Mouse (Mus musculus) midbrain, postnatal 0 days (tissue): ENCODE data around the gene Bphl. TPM values are rescaled to one million over a fixed set of nuclear protein-coding genes. Genes with fewer than 3 reads are reported as not detected.
A peak's percentile ranks its signal among the peaks of the same experiment; 100 is the strongest.

Experiments used
- ATAC-seq: fragments of 200-750 bp; cut with Nextera tagmentation; 2 replicates; pipeline ENCODE4 v1.8.0; 2017; ENCODE audit warnings: moderate number of reproducible peaks, mild to moderate bottlenecking, moderate TSS enrichment, moderate library complexity; ENCODE audit not compliant: low FRiP score
- DNase-seq: peaks from one replicate; pipeline ENCODE4 v3.0.0-alpha.2; 2015; ENCODE audit warnings: low spot score
- H3K27ac ChIP-seq: fragments of 300-500 bp; sonication (generic); 2 replicates; pipeline ENCODE4 v1.5.1; 2014; ENCODE audit warnings: low read depth, mild to moderate bottlenecking, low read length, mixed read lengths
- H3K27me3 ChIP-seq: fragments of 300-500 bp; sonication (generic); 2 replicates; pipeline ENCODE4 v1.6.1; 2014; ENCODE audit warnings: low read length, control low read depth, mixed read lengths; ENCODE audit not compliant: insufficient read depth
- H3K36me3 ChIP-seq: fragments of 300-500 bp; sonication (generic); 2 replicates; pipeline ENCODE4 v1.6.1; 2014; ENCODE audit warnings: low read length, control low read depth, mixed read lengths; ENCODE audit not compliant: insufficient read depth
- H3K4me1 ChIP-seq: fragments of 300-500 bp; sonication (generic); 2 replicates; pipeline ENCODE4 v1.6.1; 2014; ENCODE audit warnings: mild to moderate bottlenecking, control low read depth, antibody characterized with exemption, low read length, mixed read lengths; ENCODE audit not compliant: insufficient read depth
- H3K4me2 ChIP-seq: fragments of 300-500 bp; sonication (generic); 2 replicates; pipeline ENCODE4 v1.6.1; 2014; ENCODE audit warnings: low read depth, mild to moderate bottlenecking, low read length, mixed read lengths; ENCODE audit not compliant: poor library complexity, severe bottlenecking
- H3K4me3 ChIP-seq: fragments of 300-500 bp; sonication (generic); 2 replicates; pipeline ENCODE4 v1.5.1; 2014; ENCODE audit warnings: low read depth, mild to moderate bottlenecking, low read length, moderate library complexity
- H3K9ac ChIP-seq: fragments of 300-500 bp; sonication (generic); replicated peaks from 2 replicates; pipeline ENCODE4 v1.6.1; 2014; ENCODE audit warnings: mild to moderate bottlenecking, low read length, moderate library complexity, mixed read lengths; ENCODE audit not compliant: poor library complexity, severe bottlenecking
- H3K9me3 ChIP-seq: fragments of 300-500 bp; sonication (generic); 2 replicates; pipeline ENCODE4 v1.6.1; 2016; ENCODE audit warnings: low read length, control low read depth
- CTCF ChIP-seq: IDR thresholded peaks from 2 replicates; pipeline ENCODE4 v1.5.1; 2016; ENCODE audit warnings: antibody characterized with exemption, mild to moderate bottlenecking
- WGBS: fragments of 180-500 bp; shearing (Covaris S2); extraction: QIAGEN DNeasy Blood & Tissue Kit; methylation state at CpG from one replicate; pipeline ENCODE4 v1.1.7; 2014; 5-methylcytosine and 5-hydroxymethylcytosine counted together
- polyA plus RNA-seq: library from polyadenylated mRNA; unstranded; fragments of >200 nt; fragmentation: Nextera tagmentation; extraction: Ambion mirVana; gene quantifications from 2 replicates; pipeline ENCODE4 v1.2.1, GENCODE M21; 2015
- total RNA-seq: library from RNA; depleted of rRNA; stranded (reverse); fragments of >200 nt; gene quantifications from 2 replicates; pipeline ENCODE4 v1.2.3, GENCODE M21; 2014

The Bphl gene
- total and polyA plus RNA-seq, 2 experiments from 2014 or later = 42.7 to 47.7 TPM

DNA sequence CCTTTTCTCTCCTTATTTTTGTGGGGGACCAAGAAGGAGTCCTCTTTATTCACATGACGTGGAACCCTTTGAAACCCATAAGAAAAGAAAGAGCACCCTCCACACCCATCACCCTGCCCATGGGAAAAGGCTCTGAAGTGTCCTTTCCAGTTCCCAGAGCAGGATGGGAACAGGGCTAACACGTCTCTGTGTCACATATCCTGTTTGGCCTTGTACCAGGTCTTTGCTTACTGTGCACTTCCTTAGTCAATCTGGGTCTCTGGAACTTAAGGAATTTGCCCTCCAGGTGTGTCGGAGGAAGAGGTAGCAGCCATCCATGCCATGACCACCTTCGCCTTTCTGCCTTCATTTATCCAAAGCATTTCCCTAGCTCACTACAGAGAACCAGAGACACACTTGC, 59.1 kb downstream of the Bphl start:
- WGBS = 45% methylated on average over 4 of the region's 4 CpGs

DNA sequence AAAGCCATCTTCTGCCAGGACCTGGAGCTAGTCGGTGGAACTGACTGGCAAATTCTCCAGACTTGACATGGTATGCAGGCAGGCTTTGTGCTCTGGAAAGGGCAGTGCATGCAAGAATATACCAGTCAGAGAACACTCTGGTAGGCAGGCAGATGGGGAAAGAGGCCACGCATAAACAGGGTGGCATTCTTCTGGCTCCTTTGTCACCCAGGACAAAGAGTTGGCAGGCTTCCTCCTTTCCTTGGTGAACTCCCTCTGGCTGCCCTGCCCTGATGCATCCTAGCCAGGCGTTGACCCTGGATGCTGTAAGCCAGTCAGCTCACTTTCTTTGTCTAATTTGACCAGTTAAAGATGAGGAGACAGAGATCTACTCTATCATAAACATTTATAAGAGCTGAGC, 59.7 kb downstream of the Bphl start:
- DNase-seq (no peak), ATAC-seq (no peak)
- WGBS = 60% methylated on average over 3 of the region's 3 CpGs
- no peaks in the 10 kb centered on the region for H3K36me3 ChIP-seq
- peak overlapping the region; percentile 82; the same call in 1 of the 2 replicates for H3K27ac ChIP-seq
- H3K9ac ChIP-seq = no peak overlapping the region
- H3K4me3 ChIP-seq = no peak overlapping the region
- H3K9me3 ChIP-seq = no peaks in the 10 kb centered on the region
- peaks cover 11% of the 10 kb centered on the region; the same call in 1 of the 2 replicates for H3K4me1 ChIP-seq
- no peaks in the 10 kb centered on the region for H3K27me3 ChIP-seq
- H3K4me2 ChIP-seq = no peak overlapping the region
- no peak for TF ChIP-seq CTCF

More for the DNA sequence above, 59.1 kb downstream of the Bphl start:
- Histone ChIP-seq H3K27me3 (no peaks in the 10 kb centered on the region), H3K4me2 (peak overlapping the region; percentile 28; the same call in 1 of the 2 replicates), H3K9ac (no peak overlapping the region), H3K4me3 (no peak overlapping the region), H3K4me1 (peaks cover 11% of the 10 kb centered on the region; the same call in 1 of the 2 replicates), H3K9me3 (no peaks in the 10 kb centered on the region), H3K27ac (peak overlapping the region; percentile 82), H3K36me3 (no peaks in the 10 kb centered on the region)
- DNase-seq = no peak
- ATAC-seq = peak; percentile 71
- TF ChIP-seq CTCF = no peak

- no peak overlapping the region for H3K27ac ChIP-seq
- no peak for TF ChIP-seq CTCF
- H3K9ac ChIP-seq = no peak overlapping the region
- DNase-seq (no peak), ATAC-seq (no peak)
- no peaks in the 10 kb centered on the region for H3K36me3 ChIP-seq
- no peak overlapping the region for H3K4me2 ChIP-seq
- WGBS = 68% methylated on average over 3 of the region's 3 CpGs
- no peaks in the 10 kb centered on the region for H3K27me3 ChIP-seq
- H3K9me3 ChIP-seq = no peaks in the 10 kb centered on the region
- no peak overlapping the region for H3K4me3 ChIP-seq
- peaks cover 11% of the 10 kb centered on the region; the same call in 1 of the 2 replicates for H3K4me1 ChIP-seq
Measured at GRCm38 (mm10) chr13:34100733-34101132, 63.3 kb downstream of the Bphl start.

DNA sequence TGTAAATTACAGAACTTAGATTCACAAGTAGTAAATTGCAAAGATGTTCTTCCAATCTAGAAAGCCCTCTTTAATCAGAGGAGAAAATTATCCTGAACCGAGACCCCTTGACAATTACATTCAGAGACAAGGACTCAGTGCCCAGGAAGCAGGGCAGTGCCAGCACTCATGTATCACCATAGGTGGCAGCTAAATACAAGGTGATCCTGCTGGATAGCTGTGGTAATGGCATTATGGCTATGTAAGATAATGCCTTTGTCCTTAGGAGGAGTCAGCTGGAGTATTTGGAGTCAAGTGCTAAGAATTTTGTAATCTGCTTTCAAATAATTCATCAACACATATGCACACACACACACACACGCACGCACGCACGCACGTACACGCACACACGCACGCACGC, 63.9 kb downstream of the Bphl start:
- H3K4me3 ChIP-seq = no peak overlapping the region
- H3K9ac ChIP-seq = no peak overlapping the region
- DNase-seq (no peak), ATAC-seq (no peak)
- no peak overlapping the region for H3K4me2 ChIP-seq
- H3K27me3 ChIP-seq = no peaks in the 10 kb centered on the region
- H3K27ac ChIP-seq = no peak overlapping the region
- no peak for TF ChIP-seq CTCF
- H3K4me1 ChIP-seq = peaks cover 10% of the 10 kb centered on the region; the same call in 1 of the 2 replicates
- H3K9me3 ChIP-seq = no peaks in the 10 kb centered on the region
- no peaks in the 10 kb centered on the region for H3K36me3 ChIP-seq
- WGBS = 96% methylated on average over 10 of the region's 10 CpGs

- WGBS = 79% methylated on average over 9 of the region's 9 CpGs
Measured at GRCm38 (mm10) chr13:34101908-34102307, 64.5 kb downstream of the Bphl start.

GRCm38 (mm10) chr13:34105364-34105763, 68.0 kb downstream of the Bphl start:
- DNase-seq = no peak

More at GRCm38 (mm10) chr13:34101908-34102307, 64.5 kb downstream of the Bphl start:
- Histone ChIP-seq H3K27ac (no peak overlapping the region), H3K4me1 (peaks cover 3% of the 10 kb centered on the region; the same call in 1 of the 2 replicates), H3K4me3 (no peak overlapping the region), H3K9ac (no peak overlapping the region), H3K4me2 (no peak overlapping the region), H3K36me3 (no peaks in the 10 kb centered on the region), H3K9me3 (no peaks in the 10 kb centered on the region), H3K27me3 (no peaks in the 10 kb centered on the region)
- no peak for DNase-seq
- no peak for TF ChIP-seq CTCF
- no peak for ATAC-seq

More at GRCm38 (mm10) chr13:34105364-34105763, 68.0 kb downstream of the Bphl start:
- no peak for TF ChIP-seq CTCF
- Histone ChIP-seq H3K27ac (no peak overlapping the region), H3K4me2 (no peak overlapping the region), H3K9ac (no peak overlapping the region), H3K36me3 (no peaks in the 10 kb centered on the region), H3K4me1 (no peaks in the 10 kb centered on the region), H3K9me3 (no peaks in the 10 kb centered on the region), H3K4me3 (no peak overlapping the region), H3K27me3 (no peaks in the 10 kb centered on the region)
- WGBS = 60% methylated on average over 1 of the region's 1 CpGs
- ATAC-seq = no peak
